Mouse (Mus musculus) neural tube, embryonic 11.5 days (tissue): ENCODE measurements around the gene Rnasek. TPM values are rescaled to one million over a fixed set of nuclear protein-coding genes. Genes with fewer than 3 reads are reported as not detected.
A peak's percentile ranks its signal among the peaks of the same experiment; 100 is the strongest.

Source experiments
- ATAC-seq: fragments of 200-750 bp; cut with Nextera tagmentation; 2 replicates; pipeline ENCODE4 v1.8.0; 2017; ENCODE audit warnings: moderate number of reproducible peaks, mild to moderate bottlenecking, moderate TSS enrichment, moderate library complexity; ENCODE audit not compliant: insufficient read depth, low FRiP score, low TSS enrichment
- DNase-seq: peaks from one replicate; pipeline ENCODE4 v3.0.0-alpha.2; 2015; ENCODE audit warnings: low spot score
- H3K27ac ChIP-seq: fragments of 300-500 bp; sonication (generic); 2 replicates; pipeline ENCODE4 v1.5.1; 2014; ENCODE audit warnings: low read depth, mild to moderate bottlenecking, low read length
- H3K27me3 ChIP-seq: fragments of 300-500 bp; sonication (generic); 2 replicates; pipeline ENCODE4 v1.6.1; 2014; ENCODE audit warnings: mild to moderate bottlenecking, low read length, mixed read lengths; ENCODE audit not compliant: control insufficient read depth, insufficient read depth
- H3K36me3 ChIP-seq: fragments of 300-500 bp; sonication (generic); 2 replicates; pipeline ENCODE4 v1.6.1; 2014; ENCODE audit warnings: mild to moderate bottlenecking, low read length, moderate library complexity, mixed read lengths; ENCODE audit not compliant: control insufficient read depth, insufficient read depth
- H3K4me1 ChIP-seq: fragments of 300-500 bp; sonication (generic); 2 replicates; pipeline ENCODE4 v1.6.1; 2014; ENCODE audit warnings: low read length, mixed read lengths; ENCODE audit not compliant: control insufficient read depth, insufficient read depth
- H3K4me2 ChIP-seq: fragments of 300-500 bp; sonication (generic); 2 replicates; pipeline ENCODE4 v1.6.1; 2014; ENCODE audit warnings: low read depth, mild to moderate bottlenecking, moderate library complexity
- H3K4me3 ChIP-seq: fragments of 300-500 bp; sonication (generic); 2 replicates; pipeline ENCODE4 v1.5.1; 2014; ENCODE audit warnings: low read depth, low read length
- H3K9ac ChIP-seq: fragments of 300-500 bp; sonication (generic); 2 replicates; pipeline ENCODE4 v1.6.1; 2014; ENCODE audit warnings: mild to moderate bottlenecking, low read length
- H3K9me3 ChIP-seq: fragments of 300-500 bp; sonication (generic); 2 replicates; pipeline ENCODE4 v1.6.1; 2016; ENCODE audit warnings: low read length; ENCODE audit not compliant: control insufficient read depth
- WGBS: fragments of 180-500 bp; shearing (Covaris S2); extraction: QIAGEN DNeasy Blood & Tissue Kit; methylation state at CpG from one replicate; pipeline ENCODE4 v1.1.7; 2014; 5-methylcytosine and 5-hydroxymethylcytosine counted together
- polyA plus RNA-seq: library from polyadenylated mRNA; unstranded; fragments of >200 nt; fragmentation: Nextera tagmentation; extraction: Ambion mirVana; gene quantifications from 2 replicates; pipeline ENCODE4 v1.2.1, GENCODE M21; 2014

The Rnasek gene
- polyA plus RNA-seq, 1 experiment from 2014 or later = 160 TPM

GRCm38 (mm10) chr11:70266405-70266804 is 26.8 kb upstream of the Rnasek start:
- no peak overlapping the region for H3K4me3 ChIP-seq
- H3K27me3 ChIP-seq = no peaks in the 10 kb centered on the region
- no peak overlapping the region for H3K4me2 ChIP-seq
- H3K9ac ChIP-seq = no peak overlapping the region
- H3K9me3 ChIP-seq = no peaks in the 10 kb centered on the region
- WGBS = 83% methylated on average over 1 of the region's 1 CpGs
- H3K36me3 ChIP-seq = no peaks in the 10 kb centered on the region
- no peak overlapping the region for H3K27ac ChIP-seq
- DNase-seq (no peak), ATAC-seq (no peak)
- no peaks in the 10 kb centered on the region for H3K4me1 ChIP-seq

- Histone ChIP-seq H3K27me3 (no peaks in the 10 kb centered on the region), H3K36me3 (no peaks in the 10 kb centered on the region), H3K4me2 (no peak overlapping the region), H3K4me1 (no peaks in the 10 kb centered on the region), H3K27ac (no peak overlapping the region), H3K9ac (no peak overlapping the region), H3K4me3 (no peak overlapping the region), H3K9me3 (no peaks in the 10 kb centered on the region)
- 82% methylated on average over 4 of the region's 4 CpGs for WGBS
- ATAC-seq (no peak), DNase-seq (no peak)
These were observed 26.2 kb upstream of the Rnasek start for GRCm38 (mm10) chr11:70265819-70266218.

- H3K4me1 ChIP-seq = no peaks in the 10 kb centered on the region
- ATAC-seq = no peak
These were observed 25.6 kb upstream of the Rnasek start for GRCm38 (mm10) chr11:70265252-70265651.

GRCm38 (mm10) chr11:70259035-70259434 is 19.4 kb upstream of the Rnasek start:
- H3K4me3 ChIP-seq = no peak overlapping the region
- DNase-seq (no peak), ATAC-seq (no peak)
- H3K4me2 ChIP-seq = no peak overlapping the region
- H3K4me1 ChIP-seq = no peaks in the 10 kb centered on the region
- H3K27me3 ChIP-seq = peaks cover 18% of the 10 kb centered on the region
- H3K9ac ChIP-seq = no peak overlapping the region
- H3K36me3 ChIP-seq = no peaks in the 10 kb centered on the region
- WGBS = 100% methylated on average over 4 of the region's 4 CpGs
- no peaks in the 10 kb centered on the region for H3K9me3 ChIP-seq
- no peak overlapping the region for H3K27ac ChIP-seq

More at GRCm38 (mm10) chr11:70265252-70265651, 25.6 kb upstream of the Rnasek start:
- Histone ChIP-seq H3K9ac (no peak overlapping the region), H3K4me3 (no peak overlapping the region), H3K27me3 (no peaks in the 10 kb centered on the region), H3K9me3 (no peaks in the 10 kb centered on the region), H3K4me2 (no peak overlapping the region), H3K36me3 (no peaks in the 10 kb centered on the region), H3K27ac (no peak overlapping the region)
- DNase-seq = no peak
- WGBS = 63% methylated on average over 3 of the region's 3 CpGs

- Histone ChIP-seq H3K36me3 (no peaks in the 10 kb centered on the region), H3K4me2 (peak within 1 kb of the TSS; percentile 38), H3K9me3 (no peaks in the 10 kb centered on the region), H3K27ac (no peak within 1 kb of the TSS), H3K27me3 (peaks cover 38% of the 10 kb centered on the region), H3K4me1 (no peaks in the 10 kb centered on the region), H3K4me3 (peak within 1 kb of the TSS; percentile 21), H3K9ac (peak within 1 kb of the TSS; percentile 39; the same call in 1 of the 2 replicates)
- no peak for ATAC-seq
- DNase-seq = peak; percentile 36
- under 1% methylated on average over 25 of the region's 25 CpGs for WGBS
These were observed 15.4 kb upstream of the Rnasek start, which contains the start of gene Alox12 for GRCm38 (mm10) chr11:70254931-70255531. Gene Alox12, minus strand, starts transcription at chr11:70255353.

- Histone ChIP-seq H3K36me3 (no peaks in the 10 kb centered on the region), H3K27ac (no peak overlapping the region), H3K9ac (no peak overlapping the region), H3K4me2 (peak overlapping the region; percentile 38; the same call in 1 of the 2 replicates), H3K4me1 (no peaks in the 10 kb centered on the region), H3K27me3 (peaks cover 38% of the 10 kb centered on the region), H3K4me3 (0 out of 2 replicates have a peak overlapping the region, but pooled peaks have one; percentile 21), H3K9me3 (no peaks in the 10 kb centered on the region)
- DNase-seq = no peak
- no peak for ATAC-seq
- 2% methylated on average over 18 of the region's 18 CpGs for WGBS
These were observed 14.7 kb upstream of the Rnasek start for GRCm38 (mm10) chr11:70254337-70254736.

GRCm38 (mm10) chr11:70251853-70252252 is 12.2 kb upstream of the Rnasek start:
- H3K27me3 ChIP-seq = peaks cover 38% of the 10 kb centered on the region
- WGBS = 85% methylated on average over 8 of the region's 8 CpGs

GRCm38 (mm10) chr11:70250150-70250549 is 10.5 kb upstream of the Rnasek start:
- WGBS = 77% methylated on average over 11 of the region's 11 CpGs
- no peak for DNase-seq
- H3K4me2 ChIP-seq = no peak overlapping the region
- H3K9me3 ChIP-seq = no peaks in the 10 kb centered on the region
- H3K4me3 ChIP-seq = no peak overlapping the region
- ATAC-seq = no peak
- H3K4me1 ChIP-seq = no peaks in the 10 kb centered on the region
- H3K27ac ChIP-seq = no peak overlapping the region
- H3K36me3 ChIP-seq = no peaks in the 10 kb centered on the region
- no peak overlapping the region for H3K9ac ChIP-seq
- H3K27me3 ChIP-seq = peaks cover 31% of the 10 kb centered on the region

More at GRCm38 (mm10) chr11:70251853-70252252, 12.2 kb upstream of the Rnasek start:
- no peak overlapping the region for H3K9ac ChIP-seq
- H3K4me2 ChIP-seq = no peak overlapping the region
- H3K36me3 ChIP-seq = no peaks in the 10 kb centered on the region
- DNase-seq (no peak), ATAC-seq (no peak)
- H3K4me3 ChIP-seq = no peak overlapping the region
- H3K27ac ChIP-seq = no peak overlapping the region
- no peaks in the 10 kb centered on the region for H3K9me3 ChIP-seq
- H3K4me1 ChIP-seq = no peaks in the 10 kb centered on the region

- peaks cover 3% of the 10 kb centered on the region; the same call in 1 of the 2 replicates for H3K27me3 ChIP-seq
- no peaks in the 10 kb centered on the region for H3K36me3 ChIP-seq
- no peak overlapping the region for H3K4me2 ChIP-seq
- no peak overlapping the region for H3K27ac ChIP-seq
- H3K9ac ChIP-seq = no peak overlapping the region
- DNase-seq = no peak
- WGBS = 53% methylated on average over 9 of the region's 9 CpGs
- H3K9me3 ChIP-seq = no peaks in the 10 kb centered on the region
- no peak for ATAC-seq
- H3K4me1 ChIP-seq = no peaks in the 10 kb centered on the region
- H3K4me3 ChIP-seq = no peak overlapping the region
These were observed 7.6 kb upstream of the Rnasek start for GRCm38 (mm10) chr11:70247136-70247845.
